Mouse (Mus musculus): ENCODE data around the gene Mgl2.
"Not testable (repeated sequence)": the region's sequence is repeated elsewhere in the genome, so short reads cannot be mapped to it uniquely, and the experiment has no call there.

Mgl2 gene

DNA sequence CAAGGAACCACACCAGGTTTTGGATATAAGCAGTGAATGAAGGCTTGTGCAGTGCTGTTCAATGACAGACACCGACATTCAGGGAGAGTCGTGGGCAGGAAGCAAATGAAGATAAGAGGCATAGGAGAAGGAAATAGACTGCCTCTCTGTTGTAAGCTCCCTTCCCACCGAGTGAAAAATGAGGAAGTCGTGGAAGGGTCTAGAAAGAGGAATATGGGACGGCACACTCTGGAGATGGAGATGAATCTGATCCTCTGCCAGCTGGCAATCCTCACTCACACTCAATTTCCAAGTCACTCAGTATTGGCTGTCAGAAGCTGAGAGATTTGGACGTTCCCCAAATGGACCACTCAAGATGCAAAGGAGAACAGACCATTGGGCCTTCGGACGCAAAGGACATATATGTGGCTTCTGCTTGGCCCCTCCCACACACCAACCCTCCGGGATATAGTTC is at the start of gene Mgl2:
Gene Mgl2, plus strand, starts transcription at position 404 of the 454 bp plus-strand sequence.
- no peak for DNase-seq

DNA sequence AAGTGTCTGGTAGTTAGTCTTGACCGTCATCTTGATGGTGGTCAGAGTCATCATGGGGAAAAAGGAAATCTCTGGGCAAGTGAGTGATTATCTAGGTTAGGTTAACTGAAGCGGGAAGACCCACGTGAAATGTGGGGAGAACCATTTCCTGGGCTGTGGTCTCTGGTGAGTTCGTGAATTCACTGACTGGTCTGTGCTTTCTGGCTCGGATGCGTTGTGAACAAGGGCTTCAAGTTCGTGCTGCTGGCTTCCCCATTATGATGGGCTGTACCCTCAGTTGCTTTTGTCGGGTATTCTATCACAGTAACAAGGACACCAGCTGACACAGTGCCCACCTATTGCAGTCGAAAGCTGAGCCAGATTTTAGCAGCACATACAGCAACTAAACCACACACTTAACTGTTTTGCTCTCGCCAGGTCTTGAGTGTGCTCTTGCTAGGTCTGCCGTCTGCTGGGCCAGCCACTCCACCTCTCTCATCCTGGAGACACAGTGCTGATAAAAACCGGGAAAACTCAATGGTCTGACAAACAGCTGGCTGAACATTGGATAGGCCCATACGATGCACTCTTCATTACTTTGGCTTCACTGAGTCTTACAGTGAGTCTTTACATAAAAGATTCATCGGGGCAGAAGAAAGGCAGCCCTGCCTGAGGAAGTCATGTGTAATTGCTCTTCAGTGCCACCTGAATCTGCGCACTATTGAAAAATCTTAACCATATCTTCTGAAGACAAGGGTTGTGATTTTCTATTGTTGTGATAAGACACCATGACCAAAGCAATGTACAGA is 49.1 kb upstream of the Mgl2 start:
- no peak for DNase-seq

DNA sequence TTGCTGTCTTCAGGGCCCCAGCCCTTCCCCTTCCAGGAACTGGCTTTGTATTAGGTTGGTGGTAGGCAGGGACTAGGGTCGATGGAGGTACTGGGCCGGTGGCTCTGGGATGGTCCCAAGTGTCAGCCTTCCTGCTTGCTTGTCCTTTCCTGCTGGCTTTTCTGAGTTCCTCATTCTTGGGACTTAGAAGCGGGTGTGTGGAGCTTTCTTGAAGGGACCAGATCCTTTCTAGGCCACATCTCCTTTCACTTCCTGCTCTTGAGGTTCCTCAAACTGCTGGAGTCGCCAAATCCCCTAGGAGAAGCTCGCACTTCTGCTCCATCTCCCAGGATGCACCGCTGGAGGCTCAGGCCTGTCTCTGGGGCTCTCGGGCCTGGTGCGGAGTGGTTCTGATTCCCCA is 45.6 kb upstream of the Mgl2 start:
- DNase-seq = no peak

DNA sequence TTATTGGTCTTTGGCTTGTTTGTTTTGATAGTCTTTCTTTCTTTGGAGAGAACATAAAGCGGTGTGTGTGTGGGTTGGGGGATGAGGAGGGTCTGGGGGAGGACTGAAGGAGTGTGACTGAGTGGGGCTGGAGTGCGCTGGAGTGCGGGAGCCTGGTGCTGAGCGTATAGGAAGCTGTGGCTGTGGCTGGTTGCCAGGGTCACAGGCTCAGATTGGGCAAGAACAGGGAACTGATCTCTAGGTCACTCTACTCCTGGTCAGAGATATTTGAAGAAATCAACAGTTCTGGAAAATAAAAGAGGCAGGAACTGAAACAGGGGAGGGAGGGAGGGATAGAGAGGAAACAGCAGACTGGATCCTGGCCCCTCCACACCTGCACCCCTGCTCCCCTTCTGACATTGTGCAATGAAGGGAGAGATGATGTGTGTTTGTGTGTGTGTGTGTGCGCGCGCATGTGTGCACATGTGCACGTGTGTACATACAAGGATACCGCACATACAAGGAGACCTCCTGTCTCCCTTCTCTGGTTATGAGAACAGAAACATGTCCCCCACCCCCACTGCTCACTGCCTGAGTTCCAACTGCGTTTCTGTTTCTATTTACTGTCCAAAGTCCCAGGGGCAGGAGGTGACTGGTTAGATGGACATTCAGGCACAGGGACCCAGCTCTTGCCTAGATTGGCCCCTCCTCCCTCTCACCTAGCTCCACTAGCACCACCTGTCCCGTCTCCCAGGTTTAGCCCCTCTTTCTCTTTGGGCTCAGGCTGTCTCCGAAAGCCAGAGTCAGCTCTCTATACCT is 37.9 kb upstream of the Mgl2 start, which contains the start of gene Asgr2:
Gene Asgr2, plus strand, starts transcription at position 659 of the 798 bp plus-strand sequence.
- DNase-seq = no peak

DNA sequence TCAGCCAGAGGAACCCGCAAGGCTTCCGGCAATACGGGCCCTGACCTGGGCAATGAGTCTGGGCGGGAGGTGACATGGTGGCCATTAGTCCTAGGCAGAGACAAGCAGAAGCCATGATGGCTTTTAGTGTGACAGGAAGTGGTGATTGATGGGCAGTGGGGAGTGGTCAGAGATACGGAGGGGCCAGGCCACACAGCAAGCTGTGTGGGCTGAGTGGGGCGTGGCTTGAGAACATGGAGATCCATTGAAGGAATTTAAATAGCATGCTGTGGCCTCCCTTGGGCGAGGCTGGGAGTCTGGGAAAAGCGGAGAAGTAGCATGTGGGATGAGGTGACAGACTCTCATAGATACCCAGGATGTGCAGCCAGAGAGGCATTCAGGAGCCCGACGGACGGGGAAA is 32.7 kb upstream of the Mgl2 start:
- DNase-seq = no peak

DNA sequence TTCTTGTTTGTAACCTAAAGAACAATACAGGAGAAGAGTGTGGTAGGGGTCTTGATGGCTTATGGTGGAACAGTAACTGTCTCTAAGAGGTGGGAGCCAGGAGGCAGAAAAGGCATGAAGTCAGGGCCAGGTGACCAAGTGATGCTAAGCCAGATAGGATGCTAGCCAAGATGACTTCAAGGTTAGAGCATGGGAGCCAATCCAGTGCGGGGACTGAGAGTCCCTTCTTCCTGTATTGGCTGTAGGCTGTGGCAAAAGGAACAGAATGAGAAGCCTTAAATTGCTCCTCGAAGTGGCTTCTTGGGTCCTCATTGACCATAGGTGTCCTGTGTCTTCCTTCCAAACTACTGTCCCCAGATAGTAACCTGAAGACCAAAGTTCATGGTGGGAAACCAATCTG is 31.0 kb upstream of the Mgl2 start:
- no peak for DNase-seq

DNA sequence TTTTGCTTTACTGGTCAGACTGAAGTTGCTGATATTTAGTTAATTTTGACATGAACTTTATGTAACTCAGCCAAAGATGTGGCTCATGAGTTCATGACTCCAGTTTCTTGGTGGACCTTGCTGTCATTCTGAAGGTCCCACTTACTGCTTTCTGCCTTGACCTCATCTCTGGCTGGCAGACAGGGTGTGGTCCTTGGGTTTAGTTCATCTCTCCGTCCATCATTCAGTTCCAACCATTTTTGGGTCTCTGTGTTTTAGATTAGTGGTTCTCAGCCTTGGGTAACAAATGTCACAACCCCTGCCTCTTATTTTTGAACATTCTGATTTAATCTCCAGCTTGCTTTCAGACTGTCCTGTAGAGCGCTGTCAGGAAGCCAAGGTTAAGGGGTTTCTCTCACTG is 30.3 kb upstream of the Mgl2 start:
- DNase-seq = no peak

DNA sequence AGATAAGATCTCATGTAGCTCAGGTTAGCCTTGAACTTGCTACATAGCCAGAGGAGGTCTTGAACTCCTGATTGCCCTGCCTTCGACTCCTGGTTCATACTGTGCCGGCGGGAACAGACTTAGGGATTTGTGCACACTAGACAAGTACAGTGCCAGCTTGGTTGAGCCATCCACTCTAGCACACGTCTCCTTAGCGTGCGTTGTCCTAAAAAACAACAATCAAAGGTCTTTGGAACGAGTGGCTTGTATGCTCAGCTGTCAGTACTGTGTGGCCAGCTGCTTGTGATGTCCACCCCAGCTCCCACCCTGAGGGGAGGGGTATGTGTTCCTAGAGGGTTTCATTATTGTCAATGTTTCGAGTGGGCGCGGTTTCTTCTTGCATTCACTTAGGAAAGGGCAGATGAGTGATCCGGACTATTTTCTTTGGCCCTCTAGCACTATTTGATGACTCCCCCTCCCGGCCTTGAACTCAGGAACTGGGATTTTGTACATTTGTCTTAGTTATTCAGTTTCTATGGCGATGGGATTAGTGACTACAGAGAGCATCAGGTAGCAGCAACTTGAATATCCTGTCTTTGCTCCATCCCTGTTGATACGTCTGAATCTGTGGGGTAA is 26.3 kb upstream of the Mgl2 start:
- no peak for DNase-seq

DNA sequence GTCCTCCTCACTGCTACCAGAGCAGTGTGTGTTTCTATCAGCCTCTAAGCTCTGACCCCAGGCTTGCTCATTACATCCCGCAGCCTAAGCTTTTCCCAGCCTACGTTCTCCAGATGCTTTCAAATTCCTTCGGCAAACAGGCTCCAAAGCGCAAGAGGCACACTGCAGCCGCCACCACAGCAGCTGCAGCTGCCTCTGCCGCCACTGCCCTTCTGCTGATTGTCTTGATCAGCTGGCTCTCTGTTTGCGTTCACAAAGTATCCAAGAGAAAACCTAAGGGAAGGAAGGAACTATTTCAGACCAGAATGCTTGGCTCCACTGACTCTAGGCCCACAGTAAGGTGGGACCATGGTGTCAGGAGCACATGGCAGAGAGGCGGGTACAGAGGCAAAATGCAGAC is 23.0 kb upstream of the Mgl2 start:
- DNase-seq = no peak

DNA sequence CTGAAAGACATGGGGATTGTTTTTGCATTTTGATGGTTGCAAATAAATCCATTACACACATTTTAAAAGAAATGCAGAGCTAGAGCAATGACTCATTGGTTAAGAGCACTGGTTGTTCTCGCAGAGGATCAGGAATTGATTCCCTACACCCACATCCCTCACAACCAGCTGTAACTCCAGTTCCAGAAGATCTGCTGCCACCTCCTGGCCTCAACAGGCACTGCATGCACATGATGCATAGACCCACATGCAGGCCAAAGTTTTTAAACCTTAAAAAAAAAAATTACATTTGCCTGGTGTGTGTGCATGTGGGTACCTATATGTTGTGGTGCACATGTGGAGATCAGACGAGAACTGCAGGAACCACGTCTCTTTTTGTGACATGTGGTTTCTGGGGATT is 20.0 kb upstream of the Mgl2 start:
- DNase-seq = peak in 1 of 2 experiments; percentile 15

DNA sequence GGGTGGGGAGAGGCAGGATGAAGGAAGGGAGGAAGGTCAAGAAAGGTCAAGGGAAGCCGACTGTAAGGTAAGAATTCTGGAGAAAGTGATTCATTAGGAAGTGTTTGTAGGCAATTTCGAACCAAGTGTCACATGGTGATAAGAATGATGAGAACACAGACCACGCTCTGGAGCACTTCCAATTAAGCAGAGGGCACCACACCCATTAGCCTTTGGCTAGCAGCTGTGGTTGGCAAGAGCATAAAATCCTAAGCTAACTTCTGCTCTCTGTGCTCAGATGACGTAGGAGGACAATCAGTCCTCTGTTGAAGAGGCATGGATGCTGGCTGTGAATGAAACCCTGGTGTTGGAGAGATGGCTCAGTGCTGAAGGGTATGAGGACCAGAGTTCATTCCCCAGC is 15.6 kb upstream of the Mgl2 start:
- no peak for DNase-seq

DNA sequence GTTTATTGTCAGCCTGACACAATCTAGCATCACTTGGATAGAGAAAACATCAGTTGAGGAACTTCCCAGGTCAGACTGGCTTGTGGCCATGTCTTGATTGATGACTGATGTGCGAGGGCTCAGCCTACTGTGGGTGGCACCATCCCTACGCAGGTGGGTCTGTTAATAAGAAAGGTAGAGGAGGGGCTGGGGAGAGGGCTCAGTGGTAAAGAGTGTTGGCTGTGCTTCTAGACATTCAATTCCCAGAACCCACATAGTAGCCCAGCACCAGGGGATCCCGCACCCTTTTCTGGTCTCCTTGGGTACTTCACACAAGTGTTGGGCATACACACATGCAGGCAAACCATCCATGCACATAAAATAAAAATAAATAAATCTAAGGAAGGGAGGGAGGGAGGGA is 14.2 kb upstream of the Mgl2 start:
- DNase-seq = no peak

DNA sequence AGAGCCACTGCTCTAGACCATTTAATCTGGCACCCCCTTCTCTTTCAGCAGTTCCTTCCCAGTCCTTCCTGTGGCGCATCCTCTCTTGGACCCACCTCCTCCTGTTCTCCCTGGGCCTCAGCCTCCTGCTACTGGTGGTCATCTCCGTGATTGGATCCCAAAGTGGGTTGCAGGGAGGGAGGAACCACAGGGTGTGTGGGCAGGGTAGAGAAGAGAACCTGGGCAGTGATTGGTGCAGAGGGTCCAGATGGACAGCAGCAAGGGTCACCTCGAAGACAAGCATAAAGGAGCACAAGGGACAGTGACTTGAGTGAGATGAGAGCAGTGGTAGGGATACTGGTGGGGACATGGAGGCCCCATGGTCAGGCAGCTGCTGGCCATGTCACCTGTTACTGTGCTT is 4.9 kb downstream of the Mgl2 start:
- DNase-seq = not testable (repeated sequence)

DNA sequence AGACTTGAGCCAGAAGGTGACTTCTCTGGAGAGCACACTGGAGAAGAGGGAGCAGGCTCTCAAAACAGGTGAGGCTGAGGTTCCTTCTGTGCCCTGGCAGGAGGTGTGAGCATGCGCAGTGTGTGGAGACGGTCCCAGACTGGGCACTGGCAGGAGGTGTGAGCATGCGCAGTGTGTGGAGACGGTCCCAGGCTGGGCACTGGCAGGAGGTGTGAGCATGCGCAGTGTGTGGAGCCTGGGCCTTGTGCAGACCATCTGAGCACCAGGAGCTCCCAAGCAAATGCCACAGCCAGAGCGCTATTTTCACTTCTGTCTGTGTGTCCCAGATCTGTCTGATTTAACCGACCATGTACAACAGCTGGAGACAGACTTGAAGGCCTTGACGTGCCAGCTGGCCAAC is 5.8 kb downstream of the Mgl2 start:
- not testable (repeated sequence) for DNase-seq

DNA sequence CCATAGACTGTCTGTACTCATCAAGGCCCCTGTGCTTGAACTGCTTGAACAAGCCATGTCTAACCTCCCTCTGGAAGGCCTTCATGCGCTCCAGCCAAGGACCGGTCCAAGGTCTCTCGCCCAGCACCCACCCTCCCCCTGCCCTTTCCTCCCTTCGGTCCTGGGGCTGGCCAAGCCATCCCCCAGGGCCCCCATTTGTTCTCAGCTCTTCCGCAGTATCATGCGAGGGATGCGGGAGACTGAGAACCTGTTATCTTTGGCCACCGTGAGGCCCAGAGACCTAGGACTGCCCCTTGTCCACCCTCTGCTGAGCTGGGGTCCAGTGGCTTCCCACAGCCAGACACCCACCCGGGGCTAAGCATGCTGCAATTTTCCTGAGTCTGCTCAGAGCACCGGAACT is 9.0 kb downstream of the Mgl2 start:
- DNase-seq = no peak

DNA sequence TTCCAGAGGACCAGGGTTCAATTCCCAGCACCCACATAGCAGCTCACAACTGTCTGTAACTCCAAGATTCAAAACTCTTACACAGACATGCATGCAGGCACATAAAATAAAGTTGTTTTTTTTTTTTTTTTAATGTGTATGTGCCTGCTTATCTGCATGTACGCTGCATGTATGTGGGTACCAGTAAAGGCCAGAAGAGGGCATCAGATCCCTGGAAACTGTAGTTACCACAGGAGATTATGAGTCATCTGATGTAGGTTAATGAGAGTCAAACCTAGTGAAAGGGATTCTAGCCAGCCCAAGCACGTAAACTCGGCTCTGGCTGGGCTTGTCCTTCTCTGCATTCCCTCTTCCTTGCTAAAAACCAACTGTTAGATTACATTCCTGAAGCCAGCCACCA is 20.9 kb downstream of the Mgl2 start:
- DNase-seq = no peak

DNA sequence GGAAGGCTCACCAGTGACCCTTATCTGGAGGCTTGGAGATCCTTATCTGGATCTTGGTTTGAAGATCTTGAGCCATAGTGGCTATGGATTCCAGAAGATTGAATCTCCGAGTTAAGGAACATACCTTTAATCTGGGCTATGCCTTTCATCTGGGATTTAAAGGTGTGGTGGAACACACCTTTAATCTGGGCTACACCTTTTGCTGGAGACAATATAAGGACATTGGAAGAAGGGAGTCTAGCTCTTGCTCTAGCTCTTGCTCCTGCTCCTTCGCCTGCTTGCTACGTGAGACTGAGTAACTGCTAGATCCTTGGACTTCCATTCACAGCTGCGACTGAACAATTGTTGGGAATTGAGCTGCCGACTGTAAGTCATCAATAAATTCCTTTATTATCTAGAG is 25.8 kb downstream of the Mgl2 start, which contains the start of gene Clec10a:
Gene Clec10a, plus strand, starts transcription at position 301 of the 400 bp plus-strand sequence.
- not testable (repeated sequence) for DNase-seq

DNA sequence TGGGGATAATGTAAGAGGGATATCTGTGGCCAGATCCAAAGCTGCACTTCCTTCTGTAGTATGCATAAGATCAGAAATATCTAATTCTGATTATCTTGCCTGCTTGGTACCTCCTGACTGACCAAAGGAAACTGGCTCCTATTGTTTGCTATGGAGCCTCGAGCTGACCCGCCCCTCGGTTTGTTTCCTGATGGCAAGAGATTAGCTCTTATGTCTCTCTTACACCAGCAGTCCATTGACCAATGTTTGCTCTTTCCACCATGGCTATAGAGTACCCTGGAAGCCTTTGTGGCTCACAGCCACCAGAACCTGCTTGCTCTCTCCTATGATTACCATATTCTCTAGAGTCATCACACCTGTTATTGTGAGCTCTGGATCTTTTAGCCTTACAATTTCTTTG is 32.2 kb downstream of the Mgl2 start:
- no peak for DNase-seq

DNA sequence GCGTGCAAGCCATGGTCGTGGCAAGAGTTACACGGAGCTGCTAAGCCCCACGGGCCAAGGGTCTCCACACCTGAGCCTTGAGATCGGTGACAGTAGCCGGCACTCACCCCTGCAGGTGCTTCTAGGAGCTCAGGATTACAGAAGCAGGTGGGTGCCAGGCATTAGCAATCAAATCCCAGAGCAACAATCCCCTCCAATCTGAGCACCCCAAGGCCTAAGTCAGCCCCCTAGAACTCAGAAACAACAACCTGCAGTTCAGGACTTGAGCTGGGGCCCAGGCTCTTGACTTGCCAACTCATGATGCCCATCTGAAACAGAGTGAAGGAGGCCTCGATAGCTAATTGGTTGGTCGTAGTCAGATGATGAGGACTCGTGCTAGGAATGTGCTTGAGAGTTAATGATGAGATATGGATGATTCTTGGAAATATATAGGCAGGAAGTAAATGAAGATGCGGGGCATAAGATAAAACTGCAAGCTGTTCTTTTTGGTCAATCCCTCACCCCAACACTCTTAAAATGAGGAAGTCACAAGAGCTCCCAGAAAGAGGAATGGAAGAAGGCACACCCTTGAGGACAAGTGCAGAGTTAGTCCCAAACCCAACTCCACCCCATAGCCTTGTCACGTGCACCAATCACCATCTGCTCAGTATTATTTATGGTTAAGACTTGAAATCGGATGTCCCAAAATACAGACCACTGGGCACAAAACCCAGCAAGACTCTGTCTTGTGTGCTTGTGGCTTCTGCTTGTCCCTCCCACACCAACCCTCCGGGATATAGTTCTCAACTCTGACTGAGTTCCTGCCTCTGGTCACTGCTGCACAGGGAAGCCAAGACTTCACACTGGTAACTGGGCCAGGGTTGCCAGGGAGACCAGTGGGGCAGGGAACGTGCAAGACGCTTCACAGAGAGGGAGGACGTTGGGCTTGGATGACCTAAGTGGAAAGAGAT is 36.1 kb downstream of the Mgl2 start:
- no peak for DNase-seq

DNA sequence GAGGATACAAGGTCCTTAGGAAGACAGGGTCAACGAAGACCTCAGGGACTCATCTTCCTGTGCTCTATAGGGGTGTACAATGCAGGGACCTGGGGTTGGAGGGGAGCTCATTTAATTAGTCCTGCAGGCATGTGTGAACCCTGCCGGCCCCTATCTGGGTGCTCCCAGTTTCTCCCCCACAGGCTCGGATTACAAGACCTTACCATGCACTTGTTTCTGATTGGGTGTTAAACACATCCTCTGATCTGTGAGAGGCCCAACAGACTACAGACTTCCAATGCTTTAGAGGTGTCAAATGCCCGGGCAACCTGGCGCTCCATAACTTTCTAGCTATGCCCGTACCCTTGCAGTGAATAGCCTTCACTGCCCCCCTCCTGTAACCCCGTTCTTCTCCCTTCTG is 38.0 kb downstream of the Mgl2 start:
- DNase-seq = no peak

DNA sequence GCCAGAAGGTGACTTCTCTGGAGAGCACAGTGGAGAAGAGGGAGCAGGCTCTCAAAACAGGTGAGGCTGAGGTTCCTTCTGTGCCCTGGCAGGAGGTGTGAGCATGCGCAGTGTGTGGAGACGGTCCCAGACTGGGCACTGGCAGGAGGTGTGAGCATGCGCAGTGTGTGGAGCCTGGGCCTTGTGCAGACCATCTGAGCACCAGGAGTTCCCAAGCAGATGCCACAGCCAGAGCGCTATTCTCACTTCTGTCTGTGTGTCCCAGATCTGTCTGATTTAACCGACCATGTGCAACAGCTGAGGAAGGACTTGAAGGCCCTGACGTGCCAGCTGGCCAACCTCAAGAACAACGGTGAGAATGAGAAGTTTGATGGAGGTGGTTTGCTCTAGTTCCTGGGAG is 39.3 kb downstream of the Mgl2 start:
- not testable (repeated sequence) for DNase-seq

DNA sequence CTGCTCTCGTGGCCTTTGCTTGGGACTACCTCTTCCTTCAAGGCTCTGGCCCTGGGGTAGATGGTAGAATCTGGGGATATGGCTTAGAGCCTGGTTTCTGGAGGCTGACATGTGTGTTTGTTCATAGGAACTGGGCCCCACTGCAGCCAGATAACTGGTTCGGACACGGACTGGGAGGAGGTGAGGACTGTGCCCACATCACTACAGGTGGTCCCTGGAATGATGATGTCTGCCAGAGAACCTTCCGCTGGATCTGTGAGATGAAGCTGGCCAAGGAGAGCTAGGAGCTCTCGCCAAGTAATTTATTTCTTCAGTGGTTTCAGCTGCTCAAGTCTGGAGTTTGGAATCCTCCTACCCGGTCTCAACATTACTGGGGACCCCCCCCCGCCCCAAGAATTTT is 40.2 kb downstream of the Mgl2 start:
- no peak for DNase-seq
